Mouse (Mus musculus) forebrain, embryonic 14.5 days (tissue): Measurements from ENCODE around the gene Gm10057. TPM values are rescaled to one million over a fixed set of nuclear protein-coding genes. Genes with fewer than 3 reads are reported as not detected.
"Not testable (repeated sequence)": the region's sequence is repeated elsewhere in the genome, so short reads cannot be mapped to it uniquely, and the experiment has no call there.

Source experiments
- ATAC-seq: fragments of 200-750 bp; cut with Nextera tagmentation; 2 replicates; pipeline ENCODE4 v1.8.0; 2017; ENCODE audit warnings: mild to moderate bottlenecking, moderate library complexity
- DNase-seq: peaks from one replicate; pipeline ENCODE4 v3.0.0-alpha.2; 2015; ENCODE audit warnings: low spot score
- H3K27ac ChIP-seq: fragments of 300-500 bp; sonication (generic); 2 replicates; pipeline ENCODE4 v1.5.1; 2014; ENCODE audit warnings: low read depth, mild to moderate bottlenecking, control low read depth, low read length, moderate library complexity
- H3K27me3 ChIP-seq: fragments of 300-500 bp; sonication (generic); replicated peaks from 2 replicates; pipeline ENCODE4 v1.6.1; 2014; ENCODE audit warnings: low read length, control low read depth, mixed read lengths; ENCODE audit not compliant: control insufficient read depth, insufficient read depth
- H3K36me3 ChIP-seq: fragments of 300-500 bp; sonication (generic); 2 replicates; pipeline ENCODE4 v1.6.1; 2014; ENCODE audit warnings: low read length, control low read depth; ENCODE audit not compliant: control insufficient read depth, insufficient read depth
- H3K4me1 ChIP-seq: fragments of 300-500 bp; sonication (generic); 2 replicates; pipeline ENCODE4 v1.6.1; 2014; ENCODE audit warnings: antibody characterized with exemption, low read length, control low read depth; ENCODE audit not compliant: control insufficient read depth, insufficient read depth
- H3K4me2 ChIP-seq: fragments of 300-500 bp; sonication (generic); 2 replicates; pipeline ENCODE4 v1.6.1; 2014; ENCODE audit warnings: mild to moderate bottlenecking, control low read depth, low read length
- H3K4me3 ChIP-seq: fragments of 300-500 bp; sonication (generic); 2 replicates; pipeline ENCODE4 v1.5.1; 2014; ENCODE audit warnings: low read depth, low read length, control low read depth
- H3K9ac ChIP-seq: fragments of 300-500 bp; sonication (generic); 2 replicates; pipeline ENCODE4 v1.6.1; 2014; ENCODE audit warnings: mild to moderate bottlenecking, low read length, control low read depth, moderate library complexity
- H3K9me3 ChIP-seq: fragments of 300-500 bp; sonication (generic); replicated peaks from 2 replicates; pipeline ENCODE4 v1.6.1; 2016; ENCODE audit warnings: low read length, control low read depth, mixed read lengths; ENCODE audit not compliant: control insufficient read depth
- polyA plus RNA-seq: library from polyadenylated mRNA; unstranded; fragments of >200 nt; fragmentation: Nextera tagmentation; extraction: Ambion mirVana; gene quantifications from 2 replicates; pipeline ENCODE4 v1.2.1, GENCODE M21; 2014

The Gm10057 gene
- polyA plus RNA-seq, result not detected in 2 replicates

GRCm38 (mm10) chrX:154054939-154055338 lies at the start of gene Gm10057:
TSS of gene Gm10057 (minus strand) at chrX:154055039.
- not testable (repeated sequence) for H3K27ac ChIP-seq, H3K9ac ChIP-seq, H3K4me3 ChIP-seq, DNase-seq, H3K36me3 ChIP-seq, ATAC-seq, H3K4me1 ChIP-seq, H3K27me3 ChIP-seq, H3K9me3 ChIP-seq, H3K4me2 ChIP-seq

DNA sequence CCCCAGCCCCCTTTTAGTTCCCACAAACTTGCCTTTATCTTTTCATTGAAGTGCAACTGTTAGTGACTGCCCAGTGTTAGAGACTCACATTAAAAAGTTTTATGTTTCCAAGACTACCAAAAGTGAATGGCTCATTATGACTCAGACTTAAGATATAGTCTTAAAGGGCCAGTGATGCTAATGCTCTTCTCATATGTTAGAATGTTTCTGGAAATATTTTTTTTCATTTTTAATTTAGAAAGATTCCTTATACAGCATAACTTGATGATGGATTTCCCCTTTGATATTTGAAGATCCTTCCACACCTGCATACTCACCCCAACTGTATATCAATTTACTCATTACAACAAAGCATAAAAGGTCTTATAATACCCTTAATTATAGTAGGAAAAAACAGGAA lies 21.1 kb downstream of the Gm10057 start, which contains the start of gene 4921511M17Rik:
Gene 4921511M17Rik, minus strand, starts transcription at position 101 of the 400 bp plus-strand sequence.
- H3K4me2 ChIP-seq, H3K4me1 ChIP-seq, H3K9ac ChIP-seq, ATAC-seq, H3K27me3 ChIP-seq, H3K36me3 ChIP-seq, H3K27ac ChIP-seq, H3K4me3 ChIP-seq, DNase-seq, H3K9me3 ChIP-seq: not testable (repeated sequence)

DNA sequence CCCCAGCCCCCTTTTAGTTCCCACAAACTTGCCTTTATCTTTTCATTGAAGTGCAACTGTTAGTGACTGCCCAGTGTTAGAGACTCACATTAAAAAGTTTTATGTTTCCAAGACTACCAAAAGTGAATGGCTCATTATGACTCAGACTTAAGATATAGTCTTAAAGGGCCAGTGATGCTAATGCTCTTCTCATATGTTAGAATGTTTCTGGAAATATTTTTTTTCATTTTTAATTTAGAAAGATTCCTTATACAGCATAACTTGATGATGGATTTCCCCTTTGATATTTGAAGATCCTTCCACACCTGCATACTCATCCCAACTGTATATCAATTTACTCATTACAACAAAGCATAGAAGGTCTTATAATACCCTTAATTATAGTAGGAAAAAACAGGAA lies 42.3 kb downstream of the Gm10057 start, which contains the start of gene Samt1:
Gene Samt1, minus strand, starts transcription at position 101 of the 400 bp plus-strand sequence.
- H3K4me3 ChIP-seq, H3K9me3 ChIP-seq, H3K9ac ChIP-seq, ATAC-seq, DNase-seq, H3K27me3 ChIP-seq, H3K4me2 ChIP-seq, H3K4me1 ChIP-seq, H3K36me3 ChIP-seq, H3K27ac ChIP-seq: not testable (repeated sequence)

Other genes with a start within 250 kb of the Gm10057 start
- gene Spin2c, start 222.8 kb downstream of the Gm10057 start, polyA plus RNA-seq, result 24.1 and 26.7 TPM in 2 replicates
- gene Samt1, start 42.4 kb downstream of the Gm10057 start, polyA plus RNA-seq, result not detected in 2 replicates
- gene 4921511M17Rik, start 21.2 kb downstream of the Gm10057 start, polyA plus RNA-seq, result not detected in 2 replicates
- not detected in 2 replicates for gene Gm15140, start 65.6 kb upstream of the Gm10057 start, polyA plus RNA-seq